Mouse (Mus musculus) small intestine, adult 2 months (tissue): ENCODE measurements around the gene Hspa4l.

Source experiments
- CTCF ChIP-seq: fragments of 200-500 bp; IDR thresholded peaks from 2 replicates; pipeline ENCODE4 v1.5.1; 2012; ENCODE audit warnings: low read depth, mild to moderate bottlenecking, control low read depth, inconsistent platforms, low read length, moderate library complexity, mixed read lengths; ENCODE audit not compliant: insufficient replicate concordance, insufficient read length; ENCODE audit errors: extremely low read depth
- POLR2A ChIP-seq: fragments of 200-500 bp; IDR thresholded peaks from 2 replicates; pipeline ENCODE4 v1.6.1; 2012; ENCODE audit warnings: low read depth, mild to moderate bottlenecking, control low read depth, inconsistent platforms, low read length, moderate library complexity

GRCm38 (mm10) chr3:40708655-40709054 is 35.6 kb upstream of the Hspa4l start, which contains the start of gene Slc25a31:
- TF ChIP-seq POLR2A (no peak), CTCF (no peak)
